Mouse (Mus musculus) left cerebral cortex, postnatal 10 days (tissue): ENCODE results near the gene Tmem184c. TPM values are rescaled to one million over a fixed set of nuclear protein-coding genes. Genes with fewer than 3 reads are reported as not detected.

Source experiments
- DNase-seq, 2 experiments: peaks; one replicate each; pipeline ENCODE4 v3.0.0; 2021 to 2022; ENCODE audit warnings: low spot score in 2 of 2, mixed read lengths in 1 of 2; ENCODE audit errors: extremely low spot score in 1 of 2
- intact Hi-C: fragments of 180-260 bp; cut with DNase I; formaldehyde crosslinking; loops from one replicate; pipeline ENCODE4 v1.15.1; 2025
- total RNA-seq, 2 experiments: library from RNA; stranded (reverse); gene quantifications; 2 replicates each; pipeline ENCODE4 v1.2.3; 2021

Gene Tmem184c
- total RNA-seq, result 10 to 100 TPM; 55.4 to 55.5 TPM

DNA sequence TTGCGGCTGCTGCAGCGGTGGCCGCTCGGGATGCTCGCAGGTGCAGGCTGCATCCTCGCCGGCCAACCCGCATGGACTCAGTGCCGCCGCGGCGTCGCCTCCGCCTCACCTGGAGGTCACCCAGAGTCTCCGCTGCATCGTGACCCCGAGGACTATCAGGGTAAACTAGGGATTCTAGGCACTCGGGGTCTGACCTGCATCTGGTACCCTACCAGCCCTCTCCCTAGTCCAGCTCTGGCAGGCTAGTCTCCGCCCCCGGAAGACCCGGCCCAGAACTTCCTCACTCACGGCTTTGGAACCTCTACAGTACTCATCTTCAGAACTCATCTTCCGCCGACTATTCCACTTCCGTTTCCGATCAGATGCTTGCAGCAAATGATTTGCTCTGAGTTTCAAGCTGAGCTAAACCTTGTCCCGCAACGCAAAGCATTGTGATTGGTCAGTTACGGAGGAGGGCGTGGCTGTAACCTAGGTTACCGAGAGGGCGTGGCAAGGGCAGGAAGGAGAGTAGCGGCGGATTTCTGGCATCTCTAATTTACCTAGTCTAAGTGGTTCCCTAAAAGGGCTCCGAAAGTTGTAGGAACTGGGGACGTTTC is at the start of gene Tmem184c:
Tmem184c (minus strand) TSS at position 325 of the 596 bp plus-strand sequence.
- intact Hi-C loops, result loop anchor here (10.0 kb wide), 1 partner anchor 196 kb away; no protein-coding TSS in a partner anchor
- peak; percentile 95 to 98 for DNase-seq

DNA sequence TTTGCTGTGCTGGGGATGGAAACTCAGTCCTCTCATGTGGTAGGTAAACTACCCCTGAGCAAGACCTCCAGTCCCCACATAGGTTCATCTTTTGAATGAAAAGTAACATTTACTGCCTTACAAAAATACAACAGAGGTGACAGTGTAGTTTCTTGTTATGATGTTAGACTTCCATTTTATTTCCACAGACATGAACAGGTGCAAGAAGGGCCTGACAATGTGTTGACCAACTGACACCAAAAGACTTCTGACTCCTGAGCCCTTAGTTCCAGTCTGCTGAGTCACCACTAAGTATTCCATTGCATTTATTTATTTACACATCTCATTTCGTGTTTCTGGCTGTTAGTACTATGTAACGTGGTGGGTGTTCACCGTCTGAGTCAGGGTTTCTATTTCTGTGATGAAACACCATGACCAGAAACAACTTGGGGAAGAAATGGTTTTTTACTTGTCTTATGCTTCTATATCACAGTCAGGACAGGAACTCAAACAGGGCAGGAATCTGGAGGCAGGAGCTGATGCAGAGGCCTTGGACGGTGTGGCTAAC is 49.1 kb upstream of the Tmem184c start:
- intact Hi-C loops, result no loop called here
- DNase-seq, result no peak

DNA sequence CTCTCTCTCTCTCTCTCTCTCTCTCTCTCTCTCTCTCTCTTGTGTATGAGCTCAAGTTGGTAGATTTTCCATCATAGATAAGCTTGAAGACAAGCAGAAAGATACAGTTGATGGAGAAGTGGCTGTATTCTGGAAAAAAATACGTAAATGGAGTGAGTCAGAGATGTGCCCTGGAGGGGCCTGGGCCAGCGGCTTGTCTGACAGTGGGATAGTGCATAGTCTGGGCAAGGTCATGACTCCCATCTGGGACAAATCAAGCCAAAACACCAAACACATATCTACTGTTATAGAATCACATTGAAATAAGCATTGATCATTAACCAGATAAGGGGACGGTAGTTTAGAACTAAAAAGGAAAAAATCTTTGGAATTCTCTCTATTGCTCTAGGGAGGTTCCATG is 47.9 kb upstream of the Tmem184c start:
- no peak for DNase-seq
- intact Hi-C loops, result no loop called here

DNA sequence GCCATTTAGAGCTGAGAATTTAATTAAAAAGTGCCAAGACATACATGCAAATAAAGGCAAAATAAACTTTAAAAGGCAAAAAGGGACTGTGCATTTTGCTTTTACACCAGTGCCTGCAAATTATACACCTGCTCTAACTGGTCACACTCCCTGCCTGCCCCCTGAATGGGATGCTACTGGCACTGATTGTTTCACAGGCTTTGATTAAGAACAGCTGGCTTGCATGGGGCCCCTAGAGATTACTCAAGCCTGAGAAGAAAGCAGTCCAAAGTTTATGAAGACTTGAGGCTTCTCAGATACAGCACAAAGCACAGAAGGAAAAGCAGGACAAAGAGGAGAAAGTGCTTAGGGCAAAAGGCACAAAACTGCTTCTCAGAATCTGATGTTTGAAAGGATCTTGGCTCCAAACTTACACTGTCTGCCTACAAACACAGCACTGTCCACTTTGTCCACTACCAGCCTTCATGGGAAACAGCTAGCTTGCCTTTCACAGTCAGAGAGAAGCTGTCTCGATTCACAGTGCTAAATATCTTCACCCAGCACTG is 40.2 kb upstream of the Tmem184c start:
- DNase-seq, result no peak
- intact Hi-C loops, result no loop called here

DNA sequence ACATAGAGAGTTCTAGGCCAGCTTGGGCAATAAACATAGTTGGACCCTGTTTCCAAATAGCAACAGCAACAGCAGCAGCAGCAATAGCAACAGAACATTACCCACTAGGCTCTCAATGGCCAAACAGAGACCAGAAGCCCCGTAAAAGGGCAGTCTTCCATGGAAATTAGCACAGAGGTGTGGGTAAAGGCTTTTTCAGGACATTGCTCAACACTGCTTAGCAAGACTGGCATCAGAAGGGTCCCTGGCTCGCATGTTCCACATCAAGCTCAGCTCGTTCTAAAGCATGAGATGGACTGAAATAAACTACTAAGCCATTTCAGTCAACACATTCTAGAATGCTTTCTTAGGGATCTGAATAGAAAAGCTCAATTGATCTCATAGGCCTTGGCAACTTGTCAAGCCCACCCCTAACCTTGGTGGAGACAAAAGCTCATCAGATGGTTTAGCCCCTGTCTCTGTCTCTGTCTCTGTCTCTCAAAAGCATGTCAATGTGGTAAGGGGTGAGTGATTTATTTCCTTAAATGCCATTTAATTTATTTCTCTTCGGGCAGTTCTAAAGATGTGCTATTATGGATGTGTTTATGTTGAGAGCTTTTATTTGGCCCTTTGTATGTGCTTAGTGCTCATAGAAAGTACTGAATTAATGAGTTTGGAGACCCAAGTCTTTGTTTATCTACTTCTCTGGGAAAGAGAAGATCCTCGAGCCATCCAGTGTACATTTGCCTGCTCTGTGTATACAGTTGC is 29.8 kb upstream of the Tmem184c start:
- intact Hi-C loops, result no loop called here
- no peak for DNase-seq

DNA sequence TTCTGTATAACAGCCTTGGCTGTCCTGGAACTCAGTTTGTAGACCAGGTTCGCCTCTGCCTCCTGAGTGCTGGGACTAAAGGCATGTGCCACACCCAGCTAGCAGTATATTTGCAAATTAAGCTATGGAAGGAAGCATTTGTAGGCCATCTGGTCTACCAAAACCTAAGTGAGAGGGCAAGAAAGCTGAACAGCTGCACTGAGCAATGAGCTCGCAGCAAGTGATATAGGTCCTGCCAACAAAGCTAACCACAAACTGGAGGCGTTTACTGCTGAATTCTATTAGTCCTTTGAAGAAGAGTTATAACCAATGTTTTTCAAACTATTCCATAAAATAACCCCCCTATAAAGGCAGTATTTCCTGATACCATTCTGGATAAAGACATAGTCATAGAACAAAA is 27.1 kb upstream of the Tmem184c start:
- intact Hi-C loops, result loop anchor here (10.0 kb wide), 1 partner anchor 1007 kb away; no protein-coding TSS in a partner anchor
- no peak for DNase-seq

DNA sequence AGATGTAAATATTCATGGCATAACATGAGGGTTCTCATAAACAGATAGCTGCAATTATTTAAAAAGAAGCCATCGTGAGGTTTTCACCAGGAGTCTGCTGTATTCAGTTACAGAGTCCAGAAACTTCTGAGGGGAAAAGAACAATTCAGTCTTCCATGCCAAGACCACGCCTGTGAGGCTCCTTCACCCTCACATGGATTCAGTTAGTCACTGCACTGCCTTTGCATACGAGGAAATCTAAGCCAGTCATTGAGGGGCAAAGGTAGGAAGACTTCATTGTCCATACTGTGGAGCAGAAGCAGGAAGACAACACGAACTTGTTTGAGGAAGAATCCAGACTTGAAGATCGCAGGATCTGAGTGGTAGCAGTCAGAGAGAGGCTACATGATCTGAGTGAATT is 23.5 kb upstream of the Tmem184c start:
- intact Hi-C loops, result loop anchor here (10.0 kb wide), 1 partner anchor 1011 kb away; no protein-coding TSS in a partner anchor
- no peak for DNase-seq

DNA sequence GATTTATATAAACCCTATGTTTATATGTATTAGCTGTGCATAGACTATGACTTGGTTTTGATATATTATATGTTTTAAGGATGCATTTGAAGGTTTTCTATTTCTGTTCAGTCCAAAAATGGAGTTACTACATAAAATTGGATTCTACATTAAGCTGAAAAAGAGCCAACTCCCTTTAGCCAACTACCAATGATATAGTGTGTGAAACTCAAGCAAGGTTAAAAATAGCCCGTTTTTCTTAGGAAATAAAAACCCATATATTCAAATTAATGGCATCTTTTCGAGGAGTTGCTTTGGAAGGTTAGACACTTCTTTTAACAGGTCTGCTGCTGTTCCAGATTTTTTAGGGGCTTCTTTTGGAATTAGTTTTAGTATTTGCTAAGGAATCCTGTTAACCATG is 22.7 kb upstream of the Tmem184c start:
- DNase-seq, result no peak
- intact Hi-C loops, result loop anchor here (10.0 kb wide), 1 partner anchor 1012 kb away; no protein-coding TSS in a partner anchor

DNA sequence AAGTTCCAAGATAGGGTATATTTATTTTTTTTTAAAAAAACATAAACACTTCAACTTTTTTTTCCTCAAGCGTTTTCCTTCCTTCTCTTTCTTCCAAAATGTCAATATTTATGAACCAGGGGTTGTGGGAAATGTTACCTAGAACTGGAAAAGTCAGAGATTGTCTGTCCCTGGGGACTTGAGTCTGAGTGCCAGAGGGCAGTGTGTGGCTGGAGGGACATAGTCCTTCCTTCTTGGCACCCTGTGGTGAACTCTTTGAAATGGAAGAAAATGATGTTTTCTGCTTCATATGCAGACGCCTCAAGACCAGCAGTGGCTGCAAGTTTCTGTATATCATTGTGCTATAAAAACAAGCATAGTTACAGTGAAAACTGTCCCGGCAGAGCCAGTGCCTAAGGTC is 20.2 kb upstream of the Tmem184c start:
- intact Hi-C loops, result loop anchor here (2.0 to 10.0 kb wide), 3 partner anchors 374 to 1014 kb away; no protein-coding TSS in a partner anchor
- peak in 1 of 2 experiments; percentile 31 for DNase-seq

DNA sequence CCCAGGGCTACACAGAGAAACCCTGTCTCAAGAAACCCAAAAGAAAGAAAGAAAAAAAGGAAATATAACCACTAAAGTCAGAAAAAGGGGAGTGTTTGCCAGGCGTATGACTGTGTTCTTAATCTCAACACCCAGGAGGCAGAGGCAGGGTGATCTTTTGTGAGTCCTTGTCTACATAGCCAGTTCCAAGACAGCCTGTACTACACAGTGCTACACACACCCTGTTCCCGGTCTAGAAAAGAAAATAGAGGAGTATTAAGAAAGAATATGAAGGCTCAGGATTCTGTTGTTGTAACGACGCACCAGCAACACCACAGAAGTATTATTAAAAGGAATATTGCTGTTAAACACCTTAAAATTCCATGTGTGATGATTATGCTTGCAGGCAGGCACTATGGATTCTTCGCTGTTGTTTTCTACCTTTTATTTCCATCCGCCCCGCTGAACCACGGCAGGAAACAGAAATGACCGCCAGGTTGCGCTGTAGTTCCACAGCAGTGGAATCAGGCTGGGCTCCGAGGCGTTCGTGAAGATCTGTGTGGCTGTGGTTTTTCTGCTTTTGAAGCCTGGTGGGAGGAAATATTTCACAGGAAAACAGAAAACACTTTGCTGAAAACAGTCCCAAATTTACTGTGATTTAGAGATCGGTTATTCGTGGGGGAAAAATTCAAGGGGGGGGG is 19.5 kb upstream of the Tmem184c start:
- intact Hi-C loops, result loop anchor here (2.0 to 10.0 kb wide), 3 partner anchors 375 to 1015 kb away; no protein-coding TSS in a partner anchor
- DNase-seq, result peak; percentile 76 to 85

DNA sequence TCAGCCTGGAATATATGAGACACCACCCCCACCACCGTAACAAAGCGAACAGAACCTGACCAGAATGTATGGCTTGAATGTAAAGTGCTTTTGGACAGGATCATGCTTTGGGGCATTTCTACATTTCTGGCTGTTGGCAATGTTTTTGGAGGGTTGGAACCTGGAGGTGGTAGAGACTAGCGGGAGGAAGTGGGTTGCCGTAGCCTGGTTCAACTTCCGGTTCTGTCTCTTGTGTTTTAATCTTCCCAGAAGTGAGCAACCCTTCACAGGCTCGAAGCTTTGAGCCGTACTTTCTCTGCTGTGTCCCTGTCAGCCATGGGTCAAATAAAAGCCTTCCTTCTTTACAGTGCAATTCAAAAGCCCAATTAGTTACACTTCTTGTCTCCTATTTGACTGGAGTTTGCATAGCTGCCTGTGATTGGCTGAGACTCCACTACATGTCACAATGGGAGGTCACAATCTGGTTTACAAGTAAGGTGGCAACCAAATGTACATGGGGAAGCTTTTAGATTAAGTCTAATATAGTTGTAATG is 13.2 kb upstream of the Tmem184c start:
- DNase-seq, result no peak
- intact Hi-C loops, result no loop called here

DNA sequence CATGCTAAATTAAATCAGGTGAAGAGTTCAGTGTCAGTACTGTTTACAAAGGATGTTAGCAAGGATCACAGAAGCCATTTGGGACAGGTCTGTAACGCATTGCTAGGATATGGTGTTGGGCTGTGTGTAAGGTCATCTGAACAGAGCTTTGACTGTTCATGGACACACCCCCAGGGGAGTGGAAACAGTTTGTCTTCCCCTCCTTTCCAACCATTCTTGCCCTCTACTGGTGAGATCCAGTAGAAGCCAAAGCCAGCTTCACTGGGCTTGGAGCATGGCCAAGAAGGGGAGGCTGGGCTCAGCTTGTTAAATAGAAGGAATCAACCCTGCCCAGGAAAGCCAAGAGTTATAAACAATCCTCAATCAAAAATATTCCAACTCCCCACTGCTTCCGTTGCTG is 7.4 kb upstream of the Tmem184c start:
- peak in 1 of 2 experiments; percentile 76 for DNase-seq
- intact Hi-C loops, result loop anchor here (10.0 kb wide), 1 partner anchor 203 kb away; no protein-coding TSS in a partner anchor

DNA sequence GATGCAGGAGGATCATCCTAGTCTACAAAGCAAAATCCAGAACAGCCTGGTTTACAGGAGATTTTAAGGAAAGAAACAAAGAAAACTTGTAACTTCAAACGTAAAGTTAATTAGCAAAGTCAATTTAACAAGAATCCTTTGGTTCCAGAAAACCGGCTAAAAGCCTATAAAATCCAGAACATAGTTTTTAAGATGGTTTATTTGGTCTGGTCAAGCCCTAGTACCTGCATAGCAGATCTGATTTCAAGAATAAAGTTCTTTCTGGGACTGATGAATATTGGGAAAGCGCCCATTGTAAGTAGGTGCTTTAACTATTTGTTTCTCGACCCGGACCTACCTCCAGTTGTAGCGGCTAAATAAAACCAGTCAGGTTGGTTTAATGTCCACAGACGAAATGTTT is 877 bp downstream of the Tmem184c start:
- intact Hi-C loops, result loop anchor here (10.0 kb wide), 1 partner anchor 195 kb away; no protein-coding TSS in a partner anchor
- no peak for DNase-seq

DNA sequence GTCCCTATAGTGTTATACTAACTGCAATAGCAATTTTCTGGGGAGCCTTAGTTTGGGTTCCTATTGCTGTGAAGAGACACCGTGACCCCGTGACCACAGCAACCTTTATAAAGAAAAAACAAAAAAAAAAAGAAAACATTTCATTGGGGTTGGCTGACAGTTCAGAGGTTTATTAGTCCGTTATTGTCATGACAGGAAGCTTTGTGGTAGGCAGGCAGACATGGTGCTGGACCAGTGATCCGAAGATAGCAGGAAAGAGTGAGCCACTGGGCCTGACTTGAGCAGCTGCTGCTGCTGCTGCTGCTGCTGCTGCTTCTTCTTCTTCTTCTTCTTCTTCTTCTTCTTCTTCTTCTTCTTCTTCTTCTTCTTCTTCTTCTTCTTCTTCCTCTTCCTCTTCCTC is 26.3 kb downstream of the Tmem184c start:
- intact Hi-C loops, result no loop called here
- DNase-seq, result no peak

DNA sequence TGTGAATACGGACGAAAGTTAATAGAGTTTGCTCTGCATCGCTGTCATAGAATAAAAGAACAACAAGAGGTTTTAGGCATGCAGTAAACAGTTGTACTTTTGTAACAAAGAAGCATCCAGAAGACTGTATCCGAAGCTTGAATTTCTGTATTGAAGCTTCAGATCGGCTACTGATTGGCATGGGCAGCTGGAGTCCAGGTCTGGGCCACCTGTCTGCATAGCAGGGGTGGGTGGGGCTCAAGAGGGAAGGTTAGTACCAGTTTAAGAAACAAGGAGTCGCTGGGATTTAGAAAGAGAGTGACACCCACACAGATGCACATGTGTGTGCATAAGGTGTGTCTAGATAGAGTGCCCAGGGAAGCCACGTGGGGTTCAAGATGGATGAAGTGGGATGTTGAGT is 32.8 kb downstream of the Tmem184c start:
- no peak for DNase-seq
- intact Hi-C loops, result no loop called here

DNA sequence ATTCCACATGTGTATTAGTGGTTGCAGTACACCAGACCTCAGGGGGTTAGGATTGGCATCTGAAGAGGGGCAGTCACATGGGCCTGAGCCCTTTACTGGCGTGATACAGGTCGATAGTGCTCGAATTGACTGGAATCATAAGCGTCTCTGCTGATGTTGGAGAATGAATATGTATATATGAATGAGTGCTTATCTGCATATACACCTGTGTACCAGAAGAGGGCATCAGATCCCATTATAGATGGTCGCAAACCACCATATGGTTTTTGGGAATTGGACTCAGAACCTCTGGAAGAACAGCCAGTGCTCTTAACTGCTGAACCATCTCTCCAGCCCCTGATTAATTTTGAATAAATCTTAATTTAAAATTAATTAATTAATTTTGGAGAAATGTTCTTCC is 36.3 kb downstream of the Tmem184c start:
- intact Hi-C loops, result no loop called here
- no peak for DNase-seq

DNA sequence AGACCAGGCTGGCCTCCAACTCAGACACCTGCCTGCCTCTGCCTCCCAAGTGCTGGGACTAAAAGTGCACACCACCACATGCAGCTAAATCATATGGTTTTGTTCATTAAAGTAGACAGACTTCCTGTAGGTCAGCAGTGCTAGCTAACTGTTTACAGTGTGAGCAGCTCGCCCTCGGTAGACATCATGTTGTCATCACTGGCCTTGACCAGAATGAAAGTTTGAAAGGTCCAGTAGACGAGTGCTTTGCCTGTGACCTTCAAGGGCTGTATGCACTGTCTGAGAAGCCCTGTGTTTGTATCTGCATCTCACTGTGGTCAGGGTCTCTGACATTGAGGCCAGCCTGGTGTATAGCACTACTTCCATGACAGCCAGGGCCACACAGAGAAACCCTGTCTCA is 49.1 kb downstream of the Tmem184c start:
- intact Hi-C loops, result no loop called here
- DNase-seq, result no peak

DNA sequence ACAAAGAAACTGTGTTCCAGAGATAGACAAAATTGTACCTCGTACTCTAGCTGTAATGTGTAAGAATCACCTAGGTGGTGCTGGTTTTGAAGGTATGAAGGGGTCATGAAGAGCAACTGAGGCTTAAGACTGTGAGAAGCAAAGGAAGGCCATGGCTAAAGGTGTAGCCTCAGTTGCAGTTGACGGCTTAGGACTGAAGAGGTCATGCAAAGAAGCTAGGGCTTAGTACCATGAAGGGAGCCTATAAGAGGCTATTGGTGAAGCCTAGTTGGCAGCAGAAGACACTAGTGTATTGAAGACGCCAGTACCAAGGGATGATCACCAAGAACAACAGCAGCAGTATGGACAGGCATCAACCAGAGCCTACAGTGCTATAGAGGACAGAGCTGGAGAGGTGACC is 58.0 kb downstream of the Tmem184c start:
- intact Hi-C loops, result no loop called here
- DNase-seq, result no peak
